1 mouse cellular context compared by ENCODE assay signal in genomic region chr4:120819871-120820270, GRCm38 (mm10).
TF ChIP-seq lines count a peak whose summit lies in the region.

No protein-coding gene starts in this region.

TF ChIP-seq in CH12.LX, 34 proteins besides CTCF, POLR2A, EP300 and RAD21 (continued from another document):
- TF ChIP-seq NRF1 (IDR thresholded peaks at IDR 0.05; ENCODE audit: low read depth, low read length) (no peak), MXI1 (IDR thresholded peaks at IDR 0.05; ENCODE audit: low read depth, low read length) (no peak), ZKSCAN1 (IDR thresholded peaks at IDR 0.05; ENCODE audit: borderline replicate concordance, low read depth, low read length) (no peak), USF2 (conservative IDR thresholded peaks at IDR 0.05; ENCODE audit: low read depth, low read length) (no peak), ELF1 (IDR thresholded peaks at IDR 0.05; ENCODE audit: low read depth, low read length) (no peak), MEF2A (IDR thresholded peaks at IDR 0.05; ENCODE audit: borderline replicate concordance, low read depth, low read length) (no peak), ZNF384 (IDR thresholded peaks at IDR 0.05; ENCODE audit: low read depth, low read length) (no peak), PAX5 (IDR thresholded peaks at IDR 0.05; ENCODE audit: low read length) (no peak)
